Mouse (Mus musculus) layer of hippocampus, postnatal 36 days (tissue): ENCODE measurements around the gene Cep131. TPM values are rescaled to one million over a fixed set of nuclear protein-coding genes. Genes with fewer than 3 reads are reported as not detected.

ENCODE experiments used
- DNase-seq, 2 experiments: peaks; one replicate each; pipeline ENCODE4 v3.0.0; 2022
- total RNA-seq, 2 experiments: library from RNA; stranded (reverse); gene quantifications; 2 replicates each; pipeline ENCODE4 v1.2.3; 2021

Gene Cep131
- 10 to 100 TPM; 28.7 to 33.0 TPM for total RNA-seq

DNA sequence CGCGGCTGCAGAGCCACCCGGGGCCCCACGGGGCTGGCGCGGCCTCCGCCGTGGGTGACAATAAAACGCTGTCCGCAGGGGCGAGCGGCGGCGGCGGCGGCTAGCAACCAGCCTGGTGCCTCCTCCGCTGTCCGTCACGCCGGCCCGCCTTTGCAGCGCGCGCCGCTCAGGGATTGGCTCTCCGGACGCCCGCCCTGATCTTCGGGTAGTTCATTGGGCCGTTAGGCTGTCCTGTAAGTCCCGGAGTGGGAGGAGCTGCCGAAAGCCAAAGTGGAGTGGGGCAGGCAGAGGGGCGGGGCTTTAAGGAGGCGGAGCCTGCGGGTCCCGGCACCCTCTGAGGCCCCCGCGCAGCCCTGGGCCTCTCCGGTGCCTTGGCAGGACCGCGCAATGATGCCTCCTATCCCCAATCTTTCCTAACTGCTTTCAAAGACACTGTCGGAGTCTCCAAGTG is at the start of gene Cep131:
TSS of gene Cep131 (minus strand) at position 126 of the 451 bp plus-strand sequence.
- DNase-seq = peak; percentile 97

DNA sequence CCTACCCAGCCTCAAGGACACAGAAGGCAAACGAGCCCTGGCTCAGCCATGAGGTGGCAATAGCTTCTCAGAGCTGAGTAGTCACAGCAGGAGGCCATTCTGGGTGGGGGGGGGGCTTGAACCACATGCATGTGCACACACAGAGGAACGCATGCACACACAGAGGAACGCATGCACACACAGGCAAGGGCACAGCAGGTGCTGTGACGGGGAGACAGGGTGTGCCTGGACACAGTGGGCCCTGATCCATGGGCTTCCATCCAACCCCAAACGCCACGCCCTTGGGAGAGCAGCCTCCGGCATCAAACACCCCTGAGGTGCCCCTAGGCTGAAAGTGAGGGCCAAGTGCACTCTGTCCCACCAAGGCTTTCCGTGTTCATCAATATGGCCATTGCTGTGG is 49.6 kb upstream of the Cep131 start:
- no peak for DNase-seq

DNA sequence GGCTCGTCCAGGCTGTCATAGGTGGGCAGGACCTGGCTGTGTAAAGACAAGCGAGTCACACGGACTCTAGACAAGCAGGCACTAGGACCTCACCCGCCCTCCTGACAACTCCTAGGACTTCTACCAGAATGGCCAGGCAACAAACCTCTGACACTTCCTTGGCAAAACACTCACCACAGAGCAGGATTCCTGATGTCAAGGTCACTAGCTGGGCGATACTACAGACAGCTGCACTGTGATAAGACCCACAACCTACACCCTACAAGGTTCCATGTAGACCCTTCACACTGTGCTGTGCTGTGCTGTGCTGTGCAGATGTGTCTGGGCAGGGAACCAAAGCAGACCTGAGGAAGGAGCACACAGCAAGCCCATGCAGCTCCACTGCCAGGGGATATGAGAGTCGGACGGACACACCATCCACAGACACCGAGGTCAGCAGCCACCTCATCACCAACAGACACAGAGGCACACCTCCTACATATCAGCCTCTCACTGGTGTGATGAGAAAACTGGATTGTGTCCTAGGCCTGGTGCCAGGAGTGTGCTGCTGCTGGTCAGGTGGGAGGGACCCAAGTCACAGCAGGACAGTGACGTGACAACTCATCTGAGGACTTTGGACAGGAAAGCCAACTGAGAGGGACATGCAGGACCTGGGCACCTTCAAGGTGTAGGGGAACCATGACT is 48.4 kb upstream of the Cep131 start:
- DNase-seq = no peak

DNA sequence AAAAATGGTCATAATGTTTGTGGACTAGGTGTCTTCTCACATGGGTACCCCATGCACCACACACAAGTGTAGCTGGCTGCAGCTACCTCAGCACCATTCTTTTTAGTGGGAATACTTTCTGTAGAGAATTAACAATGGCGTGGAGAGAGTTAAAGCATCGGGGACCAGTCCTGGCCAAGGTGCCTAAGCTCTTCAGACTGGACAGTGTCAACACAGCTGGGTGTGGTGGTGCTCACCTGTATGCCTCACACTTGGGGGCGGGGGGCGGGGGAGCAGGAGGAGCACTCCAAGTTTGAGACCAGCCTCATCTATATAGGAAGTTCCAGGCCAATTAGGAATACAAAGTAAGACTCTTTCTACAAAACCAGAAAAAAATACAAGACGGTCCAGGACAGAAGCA is 47.5 kb upstream of the Cep131 start:
- no peak for DNase-seq

DNA sequence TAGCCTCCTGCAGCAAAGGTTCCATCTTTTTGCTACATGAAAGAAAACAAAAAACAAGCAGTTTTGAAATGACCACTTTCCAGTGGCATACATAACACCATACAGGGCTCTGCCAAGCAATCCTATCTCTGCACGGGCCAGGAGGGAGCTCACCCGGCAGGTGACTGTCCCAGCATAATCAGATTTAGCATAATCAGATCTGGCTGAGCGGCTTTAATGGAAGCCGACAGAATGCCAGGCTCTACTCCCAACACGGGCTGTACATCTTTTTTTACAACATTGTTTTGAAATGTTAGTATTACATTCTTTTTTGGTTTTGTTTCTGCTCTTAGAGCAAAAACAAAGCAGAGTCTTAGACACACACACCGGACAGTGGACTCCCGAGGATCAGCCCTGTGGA is 42.7 kb upstream of the Cep131 start:
- no peak for DNase-seq

DNA sequence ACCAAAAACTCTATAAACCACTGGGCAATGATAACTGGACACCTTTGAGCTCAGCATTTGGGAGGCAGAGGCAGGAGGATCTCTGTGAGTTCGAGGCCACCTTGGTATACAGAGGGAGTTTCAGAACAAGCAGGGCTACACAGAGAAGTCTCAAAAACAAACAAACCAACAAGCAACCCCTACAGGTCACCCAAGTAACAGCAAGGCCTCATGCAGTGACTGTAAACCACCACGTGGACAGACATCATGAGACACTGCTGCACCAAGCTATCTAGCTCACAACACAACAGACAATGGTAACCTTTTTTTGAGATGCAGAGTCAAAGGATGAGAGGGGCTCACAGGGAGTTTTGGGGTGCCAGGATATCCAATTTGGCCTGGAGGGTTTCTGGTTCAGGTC is 40.2 kb upstream of the Cep131 start:
- DNase-seq = no peak

DNA sequence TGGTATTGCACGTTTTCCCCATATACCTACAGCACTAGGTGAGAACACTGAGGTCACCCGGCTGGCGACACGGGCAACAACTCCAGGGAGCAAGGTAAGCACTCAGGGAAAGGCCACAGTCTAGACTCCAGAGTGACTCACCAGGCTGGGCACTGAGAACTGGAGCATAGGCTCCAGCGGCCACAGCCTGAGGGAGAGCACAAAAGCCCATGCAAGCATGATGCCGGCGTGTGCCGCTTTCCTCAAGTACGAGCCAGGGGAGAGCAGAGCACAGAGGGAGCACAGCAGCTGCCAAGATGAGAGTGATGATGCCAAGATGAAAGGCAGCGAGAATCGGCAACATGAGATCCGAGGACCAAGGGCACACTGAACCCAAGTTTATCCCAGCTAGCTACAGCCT is 35.5 kb upstream of the Cep131 start:
- no peak for DNase-seq

DNA sequence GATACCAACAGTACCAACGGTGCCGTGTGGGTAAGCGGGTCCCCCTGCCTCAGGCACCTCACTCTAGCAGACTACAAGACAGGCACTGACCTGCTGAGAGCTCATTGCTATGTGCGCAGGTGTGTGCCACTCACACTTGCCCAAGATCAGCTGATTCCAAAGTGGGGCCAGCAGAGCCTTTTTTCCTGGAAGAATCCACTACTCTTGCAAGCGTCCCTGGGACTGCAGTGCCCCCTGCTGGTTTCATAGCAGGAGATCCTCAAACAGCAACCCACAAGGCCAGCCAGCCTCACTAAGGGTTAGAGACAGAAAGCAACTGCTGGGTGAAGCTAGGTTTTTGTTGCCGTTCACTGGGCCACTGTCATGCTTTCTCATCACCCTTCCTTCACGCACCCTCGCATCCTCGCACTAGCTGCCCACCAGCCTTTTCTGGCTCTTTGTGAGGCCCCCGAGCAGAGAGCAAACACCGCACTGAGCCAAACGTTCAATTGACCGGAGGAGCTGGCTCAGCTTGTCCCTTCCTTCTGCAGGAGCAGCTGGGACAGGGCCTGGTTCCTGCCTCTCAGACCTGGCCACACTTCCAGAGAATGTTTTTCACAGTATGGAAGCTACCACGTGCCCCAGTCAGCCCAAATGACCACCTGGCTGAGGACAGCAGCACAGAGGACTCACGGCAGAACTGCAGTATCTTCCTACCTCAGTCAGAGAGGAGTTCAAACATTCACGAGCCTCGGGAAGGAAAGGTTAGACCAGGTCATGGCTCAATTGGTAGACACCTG is 34.2 kb upstream of the Cep131 start:
- DNase-seq = peak; percentile 69 to 74

DNA sequence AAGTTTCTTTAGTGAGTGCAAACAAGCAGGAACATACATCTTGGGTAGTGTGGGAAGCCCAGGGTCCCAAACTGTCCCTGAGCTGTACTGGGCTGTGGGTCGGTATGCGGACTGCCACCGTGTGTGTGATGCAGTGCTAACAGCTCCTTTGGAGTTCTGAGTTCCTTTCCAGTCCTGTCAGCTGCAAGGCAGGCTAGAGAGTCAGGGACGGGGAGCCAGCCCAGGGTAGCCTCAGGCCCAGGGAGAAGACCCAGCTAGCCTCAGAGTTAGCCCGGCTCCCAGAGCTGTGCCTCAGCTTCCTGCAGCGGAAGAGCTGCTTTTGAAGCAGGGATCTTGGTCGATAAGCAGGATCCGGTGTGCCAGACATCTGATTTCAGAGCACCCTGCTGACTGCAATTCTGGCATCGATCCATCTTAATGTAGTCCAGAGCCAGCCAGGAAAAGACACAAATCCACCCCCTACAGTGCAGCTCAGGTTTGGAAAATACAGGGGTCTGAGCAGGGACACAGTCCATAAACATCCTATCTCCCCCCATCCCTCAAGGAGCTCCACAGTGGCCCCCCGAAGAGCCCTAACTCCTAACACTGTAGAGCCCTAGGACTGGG is 33.4 kb upstream of the Cep131 start:
- DNase-seq = no peak

DNA sequence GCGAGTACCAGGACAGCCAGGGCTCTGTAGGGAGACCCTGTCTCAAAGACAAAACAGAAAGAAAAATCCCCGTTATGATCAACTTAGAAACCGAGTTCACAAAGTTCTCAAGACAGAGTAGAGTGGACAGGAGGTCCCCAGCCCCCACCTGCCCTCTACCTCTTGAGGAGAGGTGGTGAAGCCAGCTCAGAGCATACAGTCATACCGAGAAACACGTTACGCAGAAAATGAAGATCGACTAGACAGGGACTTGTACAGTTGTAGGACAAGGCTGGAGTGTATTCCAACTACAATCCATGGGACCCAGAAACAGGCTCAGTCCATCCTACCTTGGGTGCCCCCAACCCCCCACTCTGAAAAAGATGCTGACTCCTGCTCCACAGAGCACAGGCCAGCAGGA is 32.5 kb upstream of the Cep131 start:
- DNase-seq = no peak

DNA sequence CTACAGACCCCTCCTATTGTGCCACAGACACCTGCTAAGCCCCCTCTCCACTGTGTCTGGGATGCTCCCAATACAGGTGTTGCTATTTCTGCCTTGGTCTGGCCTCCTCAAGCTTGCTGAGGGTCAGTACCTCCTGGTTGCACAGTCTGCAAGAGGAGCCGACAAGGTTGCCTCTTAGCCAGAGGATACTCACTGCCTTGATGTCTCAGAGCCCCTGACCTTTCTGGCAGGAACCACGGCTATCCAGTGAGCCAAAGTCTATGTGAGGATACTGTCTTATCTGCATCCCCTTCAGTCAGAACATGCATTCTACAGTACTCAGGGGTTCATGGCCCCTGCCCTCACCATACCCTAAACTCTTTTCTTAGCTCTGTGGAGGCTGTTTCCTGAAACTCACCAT is 31.0 kb upstream of the Cep131 start:
- no peak for DNase-seq

DNA sequence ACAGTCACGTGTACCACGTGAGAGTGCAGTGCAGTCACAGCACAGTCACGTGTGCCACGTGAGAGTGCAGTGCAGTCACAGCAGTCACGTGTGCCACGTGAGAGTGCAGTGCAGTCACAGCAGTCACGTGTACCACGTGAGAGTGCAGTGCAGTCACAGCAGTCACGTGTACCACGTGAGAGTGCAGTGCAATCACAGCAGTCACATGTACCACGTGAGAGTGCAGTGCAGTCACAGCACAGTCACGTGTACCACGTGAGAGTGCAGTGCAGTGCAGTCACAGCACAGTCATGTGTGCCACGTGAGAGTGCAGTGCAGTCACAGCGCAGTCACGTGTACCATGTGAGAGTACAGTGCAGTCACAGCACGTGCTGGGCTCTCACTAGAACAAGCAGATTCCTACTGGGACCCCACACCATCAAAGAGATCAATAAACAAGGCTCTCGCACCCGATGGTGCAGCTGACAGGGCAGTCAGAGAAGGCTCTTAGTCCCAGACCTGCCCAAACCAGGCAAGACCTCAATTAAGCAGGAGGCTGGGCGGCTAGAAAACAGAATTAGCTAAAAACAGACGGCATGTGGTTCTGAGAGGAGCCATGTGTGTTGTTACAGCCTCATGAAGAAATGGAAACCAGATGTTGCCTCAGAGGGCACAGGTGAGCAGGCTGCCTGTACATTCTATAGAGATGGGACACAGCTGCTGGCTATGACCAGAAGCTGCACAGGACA is 28.0 kb upstream of the Cep131 start:
- DNase-seq = no peak

DNA sequence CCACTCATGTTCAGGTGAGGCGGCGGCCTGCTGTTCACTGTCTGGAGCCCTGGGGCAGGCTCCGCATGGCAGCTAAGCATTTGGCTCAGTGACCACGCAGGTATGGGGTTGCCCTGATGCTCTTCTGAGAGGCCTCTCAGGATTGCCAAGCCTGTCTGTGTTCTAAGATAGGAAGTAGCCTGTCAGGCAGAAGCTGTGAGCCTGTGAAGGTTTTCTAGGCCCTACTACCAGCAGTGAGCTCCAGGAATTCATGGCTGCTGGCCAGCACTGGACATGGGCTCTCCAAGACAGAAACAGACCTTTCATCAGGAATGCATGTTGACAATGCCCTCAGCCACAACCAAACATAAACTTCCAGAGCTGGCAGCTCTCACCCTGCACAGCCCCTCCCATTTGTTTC is 25.5 kb upstream of the Cep131 start:
- DNase-seq = no peak

DNA sequence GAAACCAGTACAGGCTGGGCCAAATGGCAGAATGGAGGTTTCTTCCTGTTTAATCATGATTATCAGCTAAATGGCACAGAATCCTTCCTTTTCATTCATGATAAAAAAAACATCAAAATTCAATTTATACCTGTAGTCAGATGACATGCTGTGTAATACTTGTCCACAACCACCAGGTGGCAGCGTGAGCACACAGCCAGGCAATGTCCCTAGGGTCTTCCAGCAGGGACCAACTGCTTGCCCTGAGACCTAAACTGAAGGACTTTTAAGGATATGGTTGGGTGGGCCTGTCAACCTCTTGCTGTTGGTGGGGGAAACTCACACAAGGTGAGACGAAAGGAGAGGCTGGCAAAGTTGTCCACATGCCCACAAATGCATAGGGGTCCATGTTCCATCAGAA is 24.4 kb upstream of the Cep131 start:
- DNase-seq = peak in 1 of 2 experiments; percentile 48

DNA sequence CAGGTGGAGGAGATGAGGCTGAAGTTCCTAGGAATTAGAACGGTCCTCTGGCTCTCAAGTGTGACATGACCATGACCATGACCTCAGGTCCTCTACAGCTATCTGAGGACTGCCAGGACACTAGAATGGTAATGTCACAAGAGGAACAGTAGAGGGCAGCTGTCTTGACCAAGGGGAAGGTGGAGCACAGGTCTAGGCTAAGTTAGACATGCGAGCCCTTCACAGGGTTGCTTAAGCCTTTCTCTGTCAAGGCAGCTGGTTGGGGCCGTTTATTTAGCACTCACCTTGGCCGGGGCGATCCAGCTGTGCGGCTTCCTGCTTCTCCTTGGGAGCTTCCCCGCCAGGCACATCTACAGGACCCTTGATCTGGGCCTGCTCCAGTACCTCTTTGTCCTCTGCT is 23.9 kb upstream of the Cep131 start:
- DNase-seq = no peak

DNA sequence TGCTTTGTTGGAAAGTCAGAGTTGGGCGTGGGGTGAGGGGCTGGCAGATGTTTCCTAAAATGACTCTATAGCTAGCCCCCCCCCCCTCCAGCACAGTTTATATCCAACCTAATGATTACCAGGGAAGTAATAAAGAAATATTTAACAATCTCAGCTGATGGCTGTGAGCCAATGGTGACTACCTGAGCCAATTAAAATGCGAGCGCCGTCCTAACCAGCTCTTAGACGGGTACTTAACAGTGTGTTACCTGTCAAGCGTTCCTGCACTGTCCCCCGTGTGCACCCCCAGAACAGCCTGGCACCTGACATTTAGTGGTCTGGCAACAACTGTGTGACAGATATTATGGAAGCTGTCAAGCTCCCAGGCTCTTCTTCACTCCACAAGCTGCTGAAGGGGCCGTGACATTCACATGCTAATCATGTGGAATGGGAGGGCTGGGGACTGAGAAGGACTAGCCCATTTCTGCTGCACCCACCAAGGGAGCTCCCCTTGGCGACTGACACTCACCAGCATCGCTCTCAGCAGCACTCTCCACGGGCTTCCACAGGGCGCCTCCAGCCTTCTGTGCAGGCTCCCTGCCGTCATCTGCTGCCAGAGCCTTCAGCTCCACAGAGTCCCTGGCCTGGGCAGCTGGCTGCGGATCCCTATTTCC is 23.1 kb upstream of the Cep131 start:
- no peak for DNase-seq

DNA sequence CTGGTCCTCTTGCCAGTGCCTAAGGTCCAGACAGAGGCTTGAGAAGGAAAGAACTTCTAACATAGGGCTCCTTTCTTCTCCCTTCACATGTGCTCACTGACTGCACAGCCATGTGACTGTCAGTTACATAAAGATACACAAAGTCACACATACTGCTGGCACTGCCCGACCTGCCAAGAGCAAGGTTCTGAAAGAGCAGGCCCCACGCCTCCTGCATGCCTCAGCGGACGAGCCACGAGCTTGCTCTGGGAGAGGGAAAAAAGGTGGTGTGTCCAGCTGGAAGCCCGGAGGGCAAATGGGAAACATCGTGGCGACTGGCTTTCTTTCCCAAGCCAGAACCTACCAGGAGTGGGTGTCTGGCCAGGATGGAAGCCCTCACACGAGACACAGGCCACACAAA is 21.2 kb upstream of the Cep131 start:
- DNase-seq = no peak

DNA sequence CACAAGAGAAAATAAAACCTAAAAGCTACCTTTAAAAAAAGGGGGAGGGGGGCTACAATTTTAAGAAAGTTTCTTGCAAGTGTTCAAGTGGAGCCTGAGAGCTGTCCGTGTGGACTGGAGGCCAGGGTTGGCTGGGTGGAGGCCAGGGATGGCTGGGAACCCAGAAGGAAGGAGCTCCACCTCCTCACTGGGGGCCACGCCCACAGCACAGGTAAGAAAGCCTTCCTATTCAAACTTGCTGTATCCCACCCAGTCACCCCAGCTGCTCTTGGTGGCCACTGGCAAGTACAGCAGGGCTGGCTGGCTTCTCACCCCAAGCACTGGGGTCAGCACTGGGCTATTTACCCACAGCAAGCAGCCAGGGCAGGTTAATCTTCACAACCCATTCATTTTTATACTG is 20.4 kb upstream of the Cep131 start:
- DNase-seq = no peak

DNA sequence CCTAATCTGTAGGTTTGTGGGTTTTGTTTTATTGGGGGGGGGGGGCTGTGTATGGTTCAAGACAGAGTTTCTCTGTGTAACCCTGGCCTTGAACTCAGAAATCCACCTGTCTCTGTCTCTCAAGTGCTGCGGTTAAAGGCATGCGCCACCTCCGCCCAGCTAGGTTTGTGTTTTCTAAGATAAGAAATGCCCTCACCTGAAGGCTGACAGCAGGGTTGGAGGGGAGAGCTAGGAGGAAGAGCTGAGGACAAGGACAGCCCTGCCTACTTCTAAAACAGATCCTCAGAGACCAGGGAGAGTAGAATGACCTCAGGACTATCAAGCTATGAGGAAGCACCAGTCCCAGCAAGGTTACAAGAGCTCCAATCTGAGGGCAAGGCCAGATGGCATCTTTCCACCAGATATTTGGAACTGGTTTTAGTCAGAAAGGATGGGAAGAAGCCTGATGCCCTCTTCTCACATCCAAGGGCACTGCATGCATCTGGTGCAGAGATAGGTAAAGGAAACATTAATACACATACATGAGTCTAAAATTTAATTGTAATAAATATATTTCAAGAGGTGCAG is 16.9 kb upstream of the Cep131 start:
- DNase-seq = no peak

DNA sequence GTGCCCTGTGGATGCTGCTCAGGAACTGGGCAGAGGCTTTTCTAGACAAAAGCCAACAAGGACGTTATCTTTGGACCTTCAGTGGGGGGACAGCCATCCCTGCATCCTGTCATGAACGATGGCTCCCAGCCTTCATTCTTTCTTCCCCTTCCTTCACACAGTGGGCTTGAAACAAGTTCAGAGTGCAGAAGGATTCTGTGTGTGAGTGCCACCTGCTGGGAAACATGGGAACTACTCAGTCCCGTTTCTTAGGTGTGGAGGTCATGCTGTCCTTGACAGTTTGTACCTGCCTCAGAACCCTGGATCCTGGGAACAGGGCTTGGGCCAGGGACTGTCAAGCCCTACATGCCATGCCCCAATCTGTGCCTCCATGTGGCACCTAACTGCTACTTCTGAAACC is 14.4 kb upstream of the Cep131 start:
- DNase-seq = peak; percentile 65 to 70

DNA sequence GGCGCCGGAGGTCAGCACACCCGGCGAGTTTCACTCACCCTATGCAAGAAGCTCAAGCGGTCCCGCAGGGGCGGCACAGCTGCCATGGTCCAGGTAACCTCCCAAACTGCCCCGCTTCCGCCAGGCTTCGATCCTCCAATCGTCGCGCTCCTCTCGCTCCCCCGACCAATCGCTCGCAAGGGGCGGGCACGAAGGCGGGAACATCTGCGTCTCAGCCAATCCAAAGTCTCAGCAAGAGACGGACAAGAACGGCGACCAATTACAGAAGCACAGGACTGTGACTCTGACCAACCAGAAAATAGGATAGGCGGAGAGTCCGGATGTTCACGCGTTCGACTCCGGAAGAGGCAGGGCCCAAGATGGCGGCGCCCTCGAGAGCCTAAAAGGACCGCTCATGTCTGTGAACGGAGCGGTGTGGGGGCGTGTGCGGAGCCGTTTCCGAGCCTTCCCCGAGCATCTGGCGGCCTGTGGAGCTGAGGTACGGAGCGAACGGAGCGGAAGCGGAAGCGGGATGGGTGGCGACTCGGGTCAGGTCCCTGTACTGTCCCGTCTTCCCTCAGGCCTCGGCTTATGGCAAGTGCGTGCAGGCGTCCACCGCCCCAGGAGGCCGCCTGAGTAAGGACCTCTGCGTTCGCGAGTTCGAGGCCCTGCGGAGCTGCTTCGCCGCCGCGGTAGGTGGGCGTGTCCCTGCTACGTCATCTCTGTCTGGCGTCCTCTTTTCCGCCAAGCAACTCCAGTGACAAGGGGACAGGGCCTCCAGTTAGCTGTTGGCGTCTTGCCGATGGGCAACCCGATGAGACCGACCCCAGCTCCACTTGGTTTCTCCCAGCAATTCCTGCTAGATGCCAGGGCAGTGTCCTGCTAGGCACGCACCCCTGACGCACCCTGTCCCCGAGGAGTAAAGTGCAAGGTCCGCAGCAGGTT is 12.2 kb upstream of the Cep131 start, which contains the start of the genes Tepsin and Ndufaf8:
TSS of gene Tepsin (minus strand) at position 144 of the 924 bp plus-strand sequence.
TSS of gene Ndufaf8 (plus strand) at position 341 of the 924 bp plus-strand sequence.
- peak; percentile 100 for DNase-seq
